Mouse (Mus musculus): ENCODE measurements around the gene Selenoo.

GRCm38 (mm10) chr15:89100823-89101222 is 11.9 kb downstream of the Selenoo start:
- TF ChIP-seq CTCF (IDR thresholded peaks at IDR 0.05; ENCODE audit: extremely low read depth, insufficient read length, insufficient replicate concordance, low read depth, low read length) (no peak), POLR2A (IDR thresholded peaks at IDR 0.05; ENCODE audit: low read depth, low read length) (no peak)

Data from small intestine, adult 2 months (tissue).